Mouse (Mus musculus) bone marrow, adult 2 months (tissue): Measurements from ENCODE around the gene Chn2. TPM values are rescaled to one million over a fixed set of nuclear protein-coding genes. Genes with fewer than 3 reads are reported as not detected.

Experiments used
- H3K27ac ChIP-seq: fragments of 200-500 bp; 2 replicates; pipeline ENCODE4 v1.5.1; 2012; ENCODE audit warnings: low read depth, mild to moderate bottlenecking, control low read depth, inconsistent platforms, low read length; ENCODE audit not compliant: control insufficient read depth, poor library complexity, insufficient read depth
- H3K4me1 ChIP-seq: fragments of 200-500 bp; 2 replicates; pipeline ENCODE4 v1.6.1; 2011; ENCODE audit warnings: low read length; ENCODE audit not compliant: control insufficient read depth, insufficient read depth
- H3K4me3 ChIP-seq: fragments of 200-500 bp; replicated peaks from 2 replicates; pipeline ENCODE3; 2011; ENCODE audit warnings: mild to moderate bottlenecking, low read depth, low read length, control low read depth; ENCODE audit not compliant: control insufficient read depth
- CTCF ChIP-seq: fragments of 200-500 bp; IDR thresholded peaks from 2 replicates; pipeline ENCODE4 v1.5.1; 2011; ENCODE audit warnings: low read length, control low read depth; ENCODE audit not compliant: control insufficient read depth, insufficient read depth
- POLR2A ChIP-seq: fragments of 200-500 bp; IDR thresholded peaks from 2 replicates; pipeline ENCODE4 v1.6.1; 2011; ENCODE audit warnings: low read depth, mild to moderate bottlenecking, control low read depth, low read length, borderline replicate concordance; ENCODE audit not compliant: control insufficient read depth
- WGBS: fragments of 180-500 bp; shearing (Covaris S2); methylation state at CpG from one replicate; pipeline ENCODE4 v1.1.7; 2018; 5-methylcytosine and 5-hydroxymethylcytosine counted together
- polyA plus RNA-seq: library from polyadenylated mRNA; stranded (reverse); fragments of >200 nt; gene quantifications from 2 replicates; pipeline ENCODE4 v1.2.4, GENCODE M21; 2011; ENCODE audit warnings: low replicate concordance; ENCODE audit not compliant: missing spikeins, insufficient read depth, insufficient read length

Chn2 gene
- polyA plus RNA-seq, 1 experiment = 7.3 TPM

- no peak overlapping the region for H3K4me3 ChIP-seq
- 84% methylated on average over 3 of the region's 3 CpGs for WGBS
- no peak overlapping the region for H3K27ac ChIP-seq
- TF ChIP-seq CTCF (no peak), POLR2A (no peak)
- peaks cover 11% of the 10 kb centered on the region for H3K4me1 ChIP-seq
These were observed 79.0 kb downstream of the Chn2 start for GRCm38 (mm10) chr6:54118395-54118794.

GRCm38 (mm10) chr6:54118897-54119296 lies 79.5 kb downstream of the Chn2 start:
- Histone ChIP-seq H3K27ac (no peak overlapping the region), H3K4me3 (no peak overlapping the region), H3K4me1 (peaks cover 11% of the 10 kb centered on the region)
- TF ChIP-seq CTCF (no peak), POLR2A (no peak)
- 57% methylated on average over 4 of the region's 4 CpGs for WGBS

GRCm38 (mm10) chr6:54119461-54119860 lies 80.1 kb downstream of the Chn2 start:
- TF ChIP-seq CTCF (no peak), POLR2A (no peak)
- WGBS = 75% methylated on average over 2 of the region's 2 CpGs
- H3K4me3 ChIP-seq = no peak overlapping the region
- no peak overlapping the region for H3K27ac ChIP-seq
- peaks cover 11% of the 10 kb centered on the region for H3K4me1 ChIP-seq

GRCm38 (mm10) chr6:54119885-54120666 lies 80.7 kb downstream of the Chn2 start:
- Histone ChIP-seq H3K4me1 (peaks cover 11% of the 10 kb centered on the region), H3K4me3 (no peak overlapping the region), H3K27ac (no peak overlapping the region; the same call in 1 of the 2 replicates)
- TF ChIP-seq POLR2A (no peak), CTCF (no peak)
- 42% methylated on average over 13 of the region's 13 CpGs for WGBS

GRCm38 (mm10) chr6:54120889-54121288 lies 81.5 kb downstream of the Chn2 start:
- no peak overlapping the region for H3K27ac ChIP-seq
- 74% methylated on average over 5 of the region's 5 CpGs for WGBS
- H3K4me3 ChIP-seq = no peak overlapping the region
- no peak for TF ChIP-seq CTCF
- peaks cover 13% of the 10 kb centered on the region for H3K4me1 ChIP-seq

- TF ChIP-seq POLR2A (no peak), CTCF (no peak)
- Histone ChIP-seq H3K4me3 (no peak overlapping the region), H3K4me1 (peaks cover 2% of the 10 kb centered on the region; the same call in 1 of the 2 replicates), H3K27ac (no peak overlapping the region)
- 78% methylated on average over 3 of the region's 3 CpGs for WGBS
These were observed 85.2 kb downstream of the Chn2 start for GRCm38 (mm10) chr6:54124519-54124918.

- TF ChIP-seq POLR2A (no peak), CTCF (no peak)
- WGBS = 45% methylated on average over 5 of the region's 5 CpGs
- H3K4me1 ChIP-seq = peaks cover 2% of the 10 kb centered on the region; the same call in 1 of the 2 replicates
- no peak overlapping the region for H3K27ac ChIP-seq
- H3K4me3 ChIP-seq = no peak overlapping the region
These were observed 86.2 kb downstream of the Chn2 start for GRCm38 (mm10) chr6:54125536-54125935.

GRCm38 (mm10) chr6:54126225-54126992 lies 87.1 kb downstream of the Chn2 start:
- 47% methylated on average over 9 of the region's 9 CpGs for WGBS

More at GRCm38 (mm10) chr6:54126225-54126992, 87.1 kb downstream of the Chn2 start:
- peaks cover 2% of the 10 kb centered on the region; the same call in 1 of the 2 replicates for H3K4me1 ChIP-seq
- H3K27ac ChIP-seq = no peak overlapping the region
- no peak overlapping the region for H3K4me3 ChIP-seq
- no peak for TF ChIP-seq POLR2A
- TF ChIP-seq CTCF = no peak
